Mouse (Mus musculus): ENCODE results near the gene Psma6.
A peak's percentile ranks its signal among the peaks of the same experiment; 100 is the strongest.

Gene Psma6

DNA sequence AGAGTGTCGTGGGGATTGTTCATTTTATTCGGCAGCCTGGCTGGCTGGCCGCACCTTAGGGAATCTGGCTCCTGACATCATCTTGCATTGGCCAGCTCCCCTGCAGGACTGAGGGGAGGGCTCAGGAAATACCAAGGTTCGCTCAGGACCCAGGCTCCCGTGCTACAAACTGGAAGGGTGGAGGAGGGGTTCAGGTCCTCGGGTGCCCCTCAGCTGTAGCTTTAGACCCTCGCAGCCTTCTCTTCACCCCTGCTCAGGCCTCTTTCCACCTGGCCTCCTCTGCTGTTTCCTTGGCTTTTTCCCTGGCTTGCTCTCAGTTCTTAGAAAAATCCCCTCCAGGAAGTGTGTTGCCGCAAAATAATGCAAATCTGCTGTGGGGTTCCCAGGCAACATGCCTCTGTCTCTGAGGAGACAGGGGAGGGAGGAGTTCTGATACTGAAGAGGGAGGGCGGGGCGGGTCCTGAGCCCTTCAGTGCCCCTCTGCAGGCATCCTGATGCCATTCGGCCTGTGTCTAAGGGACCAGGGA is 54.7 kb downstream of the Psma6 start:
- DNase-seq (ENCODE audit: low spot score in 2 of 2), result no peak

DNA sequence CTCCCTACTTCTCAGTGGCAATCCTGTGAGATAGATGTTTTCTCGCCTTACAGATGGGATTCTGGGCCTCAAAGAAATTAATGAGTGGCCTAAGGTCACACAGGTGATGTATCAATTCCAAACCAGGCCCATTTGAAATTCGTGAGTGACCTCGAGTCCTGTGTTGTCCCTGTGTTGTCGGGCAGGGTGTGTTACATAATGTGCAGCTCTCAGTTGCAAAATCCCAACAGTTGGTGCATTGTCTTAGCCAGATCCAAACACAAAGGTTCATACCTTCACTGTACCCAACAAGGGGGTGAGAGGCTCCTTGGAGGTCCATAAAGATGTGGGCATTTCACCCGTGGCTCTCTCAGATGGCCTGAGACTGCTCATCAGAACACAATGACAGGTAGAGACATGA is 56.4 kb downstream of the Psma6 start:
- no peak for DNase-seq (ENCODE audit: low spot score in 2 of 2)

DNA sequence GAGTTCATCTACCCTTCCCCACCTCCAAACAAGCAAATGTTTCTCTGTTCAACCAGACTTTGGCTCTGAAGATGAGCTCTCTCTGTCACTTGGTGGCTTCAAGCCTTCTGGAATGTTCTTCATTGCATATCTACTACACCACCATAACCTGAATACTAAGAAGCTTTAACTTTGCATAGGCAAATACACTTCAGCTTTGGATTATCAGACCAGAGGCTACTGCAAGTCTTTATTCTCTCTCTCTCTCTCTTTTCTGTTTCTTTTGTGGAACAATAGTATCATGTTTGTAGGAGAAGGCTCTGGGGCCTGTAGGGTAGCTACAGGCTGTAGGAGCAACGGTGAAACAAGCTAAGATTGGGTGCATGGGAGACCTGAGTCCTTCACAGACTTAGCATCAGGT is 58.2 kb downstream of the Psma6 start:
- no peak for DNase-seq (ENCODE audit: low spot score in 2 of 2)

DNA sequence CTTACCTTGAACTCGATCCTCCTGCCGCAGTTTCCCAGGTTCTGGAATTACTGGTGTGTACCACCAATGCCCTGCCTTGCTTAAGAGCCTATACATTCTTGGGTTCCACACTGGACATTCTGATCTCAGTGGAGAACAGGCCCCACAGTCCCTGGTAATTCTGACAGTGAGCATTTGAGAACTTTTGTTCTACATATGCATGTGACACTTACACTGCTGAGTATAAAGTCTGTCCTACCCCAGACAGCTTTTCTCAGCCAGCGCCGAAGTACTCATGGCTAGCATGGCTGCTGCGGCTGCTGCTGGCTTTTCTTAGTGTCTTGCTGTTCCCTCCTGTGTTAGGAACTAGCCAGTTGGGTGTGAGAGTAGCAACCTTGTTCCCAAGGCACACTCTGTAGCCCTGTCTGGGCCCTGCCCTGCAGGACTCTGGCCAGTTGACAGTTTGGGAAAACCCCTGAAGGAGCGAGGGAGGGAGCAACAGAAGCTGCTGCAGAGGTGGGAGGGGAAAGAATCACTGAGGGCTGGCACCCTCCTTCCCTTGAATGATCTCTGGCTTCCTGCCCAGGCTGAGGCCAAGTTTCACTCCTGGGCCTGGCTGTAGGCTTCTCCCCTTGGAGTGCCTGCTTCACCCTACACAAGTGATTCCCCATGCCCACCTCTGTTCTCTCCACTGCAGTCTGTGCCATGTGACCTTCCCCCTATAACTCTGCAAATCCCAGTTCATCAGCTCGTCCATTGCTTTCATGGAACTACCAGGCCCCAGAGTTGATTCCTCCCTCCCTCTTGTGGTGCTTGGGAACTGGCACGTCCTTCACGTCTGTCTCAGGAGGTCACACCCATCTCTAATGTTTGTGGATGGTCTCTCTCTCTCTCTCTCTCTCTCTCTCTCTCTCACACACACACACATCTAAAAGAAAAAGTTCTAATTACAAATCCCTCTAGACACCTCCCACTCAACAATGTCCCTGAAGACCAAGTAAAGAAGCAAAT is 59.1 kb downstream of the Psma6 start:
- DNase-seq (ENCODE audit: low spot score in 2 of 2), result peak in 1 of 2 experiments; percentile 39

- DNase-seq (ENCODE audit: low spot score in 2 of 2), result no peak
Measured at GRCm38 (mm10) chr12:55444031-55444451, 60.0 kb downstream of the Psma6 start.

DNA sequence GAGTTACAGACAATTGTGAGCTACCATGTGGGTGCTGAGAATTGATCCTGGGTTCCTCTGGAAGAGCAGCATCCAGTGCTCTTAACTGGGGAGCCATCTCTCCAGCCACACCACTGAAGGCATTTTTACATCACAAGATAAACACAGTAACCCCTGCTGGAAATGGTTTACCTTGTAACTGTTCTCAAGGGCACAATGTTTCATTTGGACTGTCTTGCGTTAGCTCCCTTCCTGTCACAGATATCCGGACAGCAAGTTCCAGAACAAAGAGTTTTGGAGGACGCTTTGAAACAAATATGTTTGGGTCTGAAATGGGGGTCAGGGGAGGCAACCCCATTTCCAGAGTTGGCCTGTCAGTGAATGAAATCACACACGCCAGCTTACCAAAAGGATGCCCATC is 61.6 kb downstream of the Psma6 start:
- DNase-seq (ENCODE audit: low spot score in 2 of 2), result no peak

GRCm38 (mm10) chr12:55446366-55446745 is 62.3 kb downstream of the Psma6 start:
- no peak for DNase-seq (ENCODE audit: low spot score in 2 of 2)

DNA sequence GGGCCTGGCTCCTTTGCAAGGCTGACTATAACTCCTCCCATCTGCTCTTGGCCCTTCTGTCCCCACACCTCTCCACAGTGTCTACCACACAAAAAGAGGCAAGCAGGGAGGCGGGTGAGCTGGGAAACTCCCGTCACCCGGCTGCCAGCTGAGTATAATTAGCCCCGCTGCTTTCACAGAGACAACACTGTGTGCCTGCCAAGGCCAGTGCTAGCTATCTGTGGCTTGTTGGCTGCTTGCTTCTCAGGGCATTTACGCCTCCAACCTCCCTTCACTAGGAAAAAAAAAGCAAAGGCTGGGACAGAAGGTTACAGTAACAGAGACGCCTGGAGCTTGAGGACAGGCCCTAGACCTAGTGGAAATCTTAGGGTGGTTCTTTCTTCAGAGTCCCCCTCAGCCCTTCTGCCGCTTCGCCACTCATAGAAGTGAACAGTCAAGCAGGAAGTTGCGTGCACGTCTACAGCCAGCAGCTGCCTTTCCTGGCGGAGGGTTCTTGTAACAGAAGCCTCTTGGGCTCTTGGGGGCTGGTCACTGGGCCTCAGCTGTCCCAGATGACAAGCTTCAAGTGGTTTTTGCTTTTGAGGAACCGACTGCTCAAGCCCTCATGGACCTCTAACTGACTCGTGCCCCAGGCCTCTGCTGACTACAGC is 62.8 kb downstream of the Psma6 start:
- DNase-seq (ENCODE audit: low spot score in 2 of 2), result peak; percentile 86 to 92

GRCm38 (mm10) chr12:55447396-55447760 is 63.4 kb downstream of the Psma6 start:
- no peak for DNase-seq (ENCODE audit: low spot score in 2 of 2)

DNA sequence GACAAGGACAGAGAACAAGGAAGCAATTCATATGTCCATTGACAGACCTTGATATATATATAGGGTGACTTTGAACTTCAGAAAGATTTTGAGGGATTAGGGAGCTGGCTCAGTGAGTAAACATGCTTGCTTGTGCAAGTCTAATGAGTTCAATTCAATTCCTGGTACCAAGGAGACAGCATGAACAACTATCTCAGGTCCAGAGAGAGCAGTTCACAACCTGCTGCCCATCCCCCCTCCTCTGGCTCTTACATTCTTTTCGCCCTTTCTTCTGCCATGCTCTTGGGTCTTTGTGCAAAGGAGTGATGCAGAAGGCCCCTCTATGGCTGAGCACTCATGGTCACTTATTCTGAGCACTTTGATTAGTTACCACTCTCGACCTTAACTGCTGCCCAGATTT is 64.4 kb downstream of the Psma6 start:
- no peak for DNase-seq (ENCODE audit: low spot score in 2 of 2)

GRCm38 (mm10) chr12:55449048-55449447 is 65.0 kb downstream of the Psma6 start:
- DNase-seq (ENCODE audit: low spot score in 2 of 2), result no peak

DNA sequence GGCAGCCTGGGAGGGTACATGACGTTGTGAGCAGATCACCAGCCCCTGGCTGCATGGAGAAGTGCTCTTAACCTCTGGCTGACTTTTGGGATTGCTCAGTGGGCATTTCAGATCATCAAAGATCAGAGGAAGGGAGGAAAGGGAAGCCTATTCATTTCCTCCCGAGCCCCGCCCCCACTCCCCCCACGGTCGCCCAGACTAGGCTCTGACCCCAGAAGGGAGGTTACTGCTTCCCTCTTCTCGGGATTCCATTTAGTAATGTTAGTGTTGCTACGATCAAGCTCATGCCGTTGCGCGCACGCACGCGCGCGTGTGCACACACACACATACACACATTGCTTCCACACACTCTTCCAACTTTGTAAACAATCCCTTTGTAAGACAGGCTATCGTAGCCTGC is 66.4 kb downstream of the Psma6 start:
- DNase-seq (ENCODE audit: low spot score in 2 of 2), result no peak

GRCm38 (mm10) chr12:55452839-55453238 is 68.8 kb downstream of the Psma6 start:
- DNase-seq (ENCODE audit: low spot score in 2 of 2), result no peak

DNA sequence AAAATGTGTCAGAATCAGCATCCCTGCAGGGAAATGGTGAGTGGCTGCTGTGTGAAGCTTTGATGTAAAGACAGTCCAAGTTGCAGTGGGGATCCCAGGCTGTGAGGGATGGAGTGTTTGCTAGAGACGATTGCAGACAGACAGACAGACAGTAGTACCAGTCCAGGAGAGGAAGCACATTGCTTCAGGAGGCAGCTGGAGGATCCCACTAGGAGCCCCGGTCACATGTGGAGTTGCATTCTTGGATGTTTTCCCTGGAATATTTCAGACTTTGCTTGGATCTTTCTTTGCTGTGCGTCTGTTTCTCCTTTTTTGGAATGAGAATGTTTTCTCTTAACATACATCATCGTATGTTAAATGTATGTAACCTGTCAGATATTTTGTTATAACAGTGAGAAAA is 69.9 kb downstream of the Psma6 start:
- DNase-seq (ENCODE audit: low spot score in 2 of 2), result no peak

DNA sequence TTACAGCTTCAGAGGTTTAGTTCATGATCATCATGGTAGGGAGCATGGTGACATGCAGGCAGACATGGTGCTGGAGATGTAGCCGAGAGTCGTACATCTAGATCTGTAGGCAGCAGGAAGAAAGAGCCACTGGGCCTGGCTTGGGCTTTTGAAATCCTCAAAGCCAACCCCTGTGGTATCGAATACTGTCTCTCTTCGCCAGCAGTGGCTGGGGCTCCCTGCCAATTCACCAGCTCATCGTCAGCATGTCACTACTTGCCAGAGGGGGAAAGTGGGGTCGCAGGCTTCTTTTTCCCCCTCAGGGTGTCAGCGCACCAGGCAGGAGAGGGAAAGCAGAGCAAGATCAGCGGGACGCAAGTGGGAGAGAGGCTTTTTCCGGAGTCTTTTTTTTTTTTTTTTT is 71.2 kb downstream of the Psma6 start:
- DNase-seq (ENCODE audit: low spot score in 2 of 2), result no peak

DNA sequence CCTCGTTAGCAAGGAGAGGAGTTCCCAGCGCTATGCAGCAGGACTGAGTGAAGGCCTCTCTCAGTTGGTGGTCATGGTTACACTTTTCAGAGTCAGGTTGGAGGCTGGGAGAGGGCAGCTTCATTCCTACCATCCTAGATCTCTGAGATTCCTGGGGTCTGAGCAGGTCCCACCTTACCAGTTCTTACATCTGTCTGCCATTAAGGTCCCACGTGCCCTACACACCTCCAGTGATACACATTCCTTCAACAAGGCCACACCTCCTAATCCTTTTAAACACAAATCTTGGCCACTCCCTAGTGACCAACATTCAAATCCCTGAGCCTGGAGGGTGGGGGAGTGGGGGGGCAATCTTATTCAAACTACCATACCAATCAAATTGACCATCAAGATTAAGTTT is 72.1 kb downstream of the Psma6 start:
- no peak for DNase-seq (ENCODE audit: low spot score in 2 of 2)

GRCm38 (mm10) chr12:55456893-55457292 is 72.9 kb downstream of the Psma6 start:
- peak; percentile 21 to 62 for DNase-seq (ENCODE audit: low spot score in 2 of 2)

DNA sequence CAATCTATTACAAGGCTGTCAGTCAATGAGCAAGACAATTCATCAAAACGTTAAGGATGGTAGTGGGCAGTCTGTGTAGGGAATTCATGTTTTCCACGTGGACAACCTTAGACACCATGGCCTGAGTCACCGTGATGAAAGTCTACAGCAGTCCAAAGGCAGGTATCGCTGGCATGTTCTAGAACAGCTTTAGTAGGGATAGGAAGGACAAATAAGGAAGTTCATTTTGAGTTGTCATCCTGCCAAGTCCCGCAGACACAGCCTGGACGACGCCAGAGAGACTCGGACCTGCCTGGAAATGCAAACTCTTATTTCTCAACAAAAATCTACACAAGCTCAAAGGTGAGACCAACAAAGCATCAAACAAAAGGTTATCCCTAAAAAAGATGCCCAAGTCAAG is 75.7 kb downstream of the Psma6 start:
- DNase-seq (ENCODE audit: low spot score in 2 of 2), result no peak

DNA sequence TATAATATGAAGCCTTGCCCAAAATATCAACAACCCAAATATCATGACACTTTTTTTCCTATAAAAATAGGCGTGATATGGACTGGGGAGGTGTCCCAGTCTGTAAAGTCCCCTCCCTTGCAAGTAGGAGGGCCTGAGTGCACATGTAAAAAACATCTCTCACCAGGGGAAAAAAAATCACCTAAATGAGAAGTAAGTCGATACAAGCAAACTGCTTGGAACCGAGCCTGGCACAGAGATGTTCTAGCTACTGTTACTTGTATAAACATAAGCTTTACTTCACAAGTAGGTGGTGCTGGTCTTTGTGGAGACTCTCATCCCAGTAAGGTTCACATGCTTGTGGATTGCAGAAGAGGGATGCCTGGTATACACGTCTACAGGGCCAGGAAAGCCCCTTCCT is 76.9 kb downstream of the Psma6 start:
- no peak for DNase-seq (ENCODE audit: low spot score in 2 of 2)

DNA sequence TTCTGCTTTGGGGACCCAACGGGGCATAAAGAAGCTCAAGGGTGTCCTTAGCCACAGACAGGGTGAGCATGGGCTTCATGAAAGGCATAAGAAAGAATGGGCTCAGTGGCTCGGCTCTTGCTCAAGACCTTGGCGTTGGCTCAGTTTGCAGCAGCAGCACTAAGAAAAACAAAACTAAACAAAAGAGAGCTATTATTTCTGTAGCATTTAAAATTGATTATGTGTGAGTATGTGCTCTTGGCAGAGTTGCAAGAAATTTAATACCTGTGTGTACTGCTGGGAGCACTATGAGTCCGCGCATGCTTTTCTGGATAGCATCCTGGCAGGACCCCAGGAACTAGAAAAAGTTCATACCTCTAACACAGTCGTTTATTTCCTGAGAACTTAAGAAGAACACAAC is 77.7 kb downstream of the Psma6 start:
- no peak for DNase-seq (ENCODE audit: low spot score in 2 of 2)

DNA sequence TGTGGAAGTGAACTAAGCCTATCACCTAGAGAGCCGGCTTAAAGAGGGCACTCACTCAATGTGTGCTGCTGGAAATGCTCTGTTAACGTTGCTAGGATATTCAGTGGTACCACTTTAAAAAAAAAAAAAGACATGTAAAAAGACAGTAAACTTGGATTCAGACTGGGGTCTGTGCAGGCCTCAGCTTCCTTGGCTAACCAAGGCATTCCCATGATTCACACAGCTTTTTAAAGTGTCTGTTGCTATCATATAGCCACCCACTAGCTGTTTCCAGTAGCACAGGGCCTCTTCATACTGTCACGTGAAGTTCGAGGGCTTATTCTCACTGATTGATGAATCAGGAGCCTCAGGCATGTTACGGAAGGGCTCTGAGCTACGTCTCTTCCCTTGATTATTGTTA is 78.4 kb downstream of the Psma6 start:
- DNase-seq (ENCODE audit: low spot score in 2 of 2), result no peak

DNA sequence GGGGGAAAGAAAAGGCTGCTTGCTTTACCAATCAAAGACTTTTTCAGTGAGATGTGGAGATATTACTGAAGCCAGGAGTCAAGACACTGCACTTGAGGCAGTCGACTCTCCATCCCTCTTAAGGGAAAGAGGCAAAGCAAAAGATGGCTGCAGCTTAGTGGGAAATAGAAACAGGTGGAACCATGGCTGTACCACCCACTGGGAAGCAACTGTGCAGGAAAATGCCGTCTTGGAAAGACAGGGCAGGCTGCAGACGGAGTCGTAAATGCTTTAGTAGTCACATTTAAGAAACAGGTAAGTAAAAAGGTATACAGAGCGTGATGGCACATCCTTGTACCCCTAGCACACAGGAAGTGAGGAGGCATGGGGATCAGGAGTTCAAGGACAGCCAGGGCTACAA is 79.1 kb downstream of the Psma6 start:
- DNase-seq (ENCODE audit: low spot score in 2 of 2), result no peak

Measured in frontal cortex, postnatal 36 days (tissue).